Mouse (Mus musculus): ENCODE measurements around the gene Cnot6l.
A peak's percentile ranks its signal among the peaks of the same experiment; 100 is the strongest.

The Cnot6l gene

GRCm38 (mm10) chr5:96161578-96162398, 2.2 kb downstream of the Cnot6l start:
- peak; percentile 52 for DNase-seq (ENCODE audit: low read depth, low spot score)

GRCm38 (mm10) chr5:96161263-96161577, 2.8 kb downstream of the Cnot6l start:
- DNase-seq (ENCODE audit: low read depth, low spot score), result no peak

GRCm38 (mm10) chr5:96160467-96161262, 3.3 kb downstream of the Cnot6l start:
- DNase-seq (ENCODE audit: low read depth, low spot score), result peak; percentile 58

GRCm38 (mm10) chr5:96142351-96142750, 21.6 kb downstream of the Cnot6l start:
- no peak for DNase-seq (ENCODE audit: low read depth, low spot score)

GRCm38 (mm10) chr5:96130683-96131082, 33.3 kb downstream of the Cnot6l start:
- no peak for DNase-seq (ENCODE audit: low read depth, low spot score)

GRCm38 (mm10) chr5:96126856-96127255, 37.1 kb downstream of the Cnot6l start:
- no peak for DNase-seq (ENCODE audit: low read depth, low spot score)

GRCm38 (mm10) chr5:96114943-96115342, 49.0 kb downstream of the Cnot6l start:
- no peak for DNase-seq (ENCODE audit: low read depth, low spot score)

- no peak for DNase-seq (ENCODE audit: low read depth, low spot score)
Measured at GRCm38 (mm10) chr5:96104644-96105043, 59.3 kb downstream of the Cnot6l start.

GRCm38 (mm10) chr5:96091468-96091867, 72.5 kb downstream of the Cnot6l start:
- no peak for DNase-seq (ENCODE audit: low read depth, low spot score)

- no peak for DNase-seq (ENCODE audit: low read depth, low spot score)
Measured at GRCm38 (mm10) chr5:96085324-96085723, 78.6 kb downstream of the Cnot6l start.

GRCm38 (mm10) chr5:96079026-96079425, 84.9 kb downstream of the Cnot6l start:
- no peak for DNase-seq (ENCODE audit: low read depth, low spot score)

- no peak for DNase-seq (ENCODE audit: low read depth, low spot score)
Measured at GRCm38 (mm10) chr5:96065591-96065990, 98.4 kb downstream of the Cnot6l start.

GRCm38 (mm10) chr5:96042492-96042891, 121.5 kb downstream of the Cnot6l start:
- no peak for DNase-seq (ENCODE audit: low read depth, low spot score)

GRCm38 (mm10) chr5:96041507-96042104, 122.4 kb downstream of the Cnot6l start:
- DNase-seq (ENCODE audit: low read depth, low spot score), result no peak

- DNase-seq (ENCODE audit: low read depth, low spot score), result no peak
Measured at GRCm38 (mm10) chr5:96039188-96039840, 124.7 kb downstream of the Cnot6l start.

- peak; percentile 66 for DNase-seq (ENCODE audit: low read depth, low spot score)
Measured at GRCm38 (mm10) chr5:96037684-96038121, 126.3 kb downstream of the Cnot6l start.

GRCm38 (mm10) chr5:96036125-96036672, 127.8 kb downstream of the Cnot6l start:
- no peak for DNase-seq (ENCODE audit: low read depth, low spot score)

GRCm38 (mm10) chr5:96034101-96034500, 129.9 kb downstream of the Cnot6l start:
- no peak for DNase-seq (ENCODE audit: low read depth, low spot score)

GRCm38 (mm10) chr5:96029821-96030220, 134.2 kb downstream of the Cnot6l start:
- DNase-seq (ENCODE audit: low read depth, low spot score), result no peak
